Mouse (Mus musculus) urinary bladder, postnatal 25 days (tissue): Measurements from ENCODE around the gene Gm11639.

Source experiments
- DNase-seq: peaks from one replicate; pipeline ENCODE4 v3.0.0; 2022; ENCODE audit warnings: low spot score

Gm11639 gene

DNA sequence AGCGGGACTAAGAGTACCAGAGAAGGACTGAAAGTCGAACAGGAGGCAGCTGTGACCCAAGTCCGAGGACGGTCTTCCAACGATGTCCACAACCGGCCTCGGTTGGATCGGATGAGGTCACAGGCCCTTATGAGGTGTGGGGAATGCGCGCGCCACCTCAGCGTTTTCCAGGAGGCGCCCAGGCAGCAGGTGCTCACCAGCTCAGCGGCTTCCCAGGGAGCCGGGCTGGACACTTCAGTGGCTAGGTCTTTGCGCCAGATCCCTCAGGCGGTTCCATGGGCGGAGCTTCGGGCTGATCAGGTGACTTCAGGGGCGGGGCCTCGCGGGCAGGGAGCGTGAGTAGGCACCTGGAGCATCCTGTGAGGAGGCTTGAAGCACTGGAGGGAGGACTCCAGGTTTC lies at the start of gene Gm11639:
Gm11639 (plus strand) TSS at position 160 of the 400 bp plus-strand sequence.
- no peak for DNase-seq

DNA sequence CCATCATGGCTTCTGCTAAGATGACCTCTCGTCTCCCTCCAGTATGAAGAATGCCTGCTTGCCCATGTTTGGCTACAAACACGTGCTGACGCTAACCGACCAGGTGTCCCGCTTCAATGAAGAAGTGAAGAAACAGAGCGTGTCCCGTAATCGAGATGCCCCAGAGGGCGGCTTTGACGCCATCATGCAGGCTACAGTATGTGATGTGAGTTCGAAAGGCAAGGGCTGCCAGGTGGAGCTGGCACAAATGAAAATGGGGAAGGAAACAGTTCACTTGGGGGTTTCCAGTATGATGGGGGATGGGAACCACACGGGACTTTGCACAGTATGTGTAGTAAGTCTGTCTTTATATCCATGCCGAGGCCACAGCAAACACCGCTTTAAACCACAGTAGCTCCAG lies 48.5 kb upstream of the Gm11639 start:
- no peak for DNase-seq

DNA sequence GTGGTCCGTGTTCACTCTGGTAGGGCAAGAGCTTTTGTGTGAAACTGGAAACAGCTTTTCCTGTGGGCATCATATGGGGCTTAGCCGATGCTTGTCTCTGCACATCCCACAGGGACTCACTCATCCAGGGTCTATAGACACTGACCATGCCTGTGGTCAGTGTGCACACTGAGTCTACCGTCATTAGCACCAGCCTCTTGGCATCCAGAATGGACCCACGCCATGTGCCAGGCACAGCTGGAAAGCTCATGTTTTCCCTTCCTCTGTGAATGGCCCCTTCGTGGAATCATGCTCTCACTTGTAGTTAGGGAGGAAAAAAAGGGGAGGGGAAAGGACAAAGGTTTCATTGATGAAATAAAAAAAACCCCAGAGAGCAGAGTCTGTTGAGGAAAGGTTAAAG lies 47.5 kb upstream of the Gm11639 start:
- no peak for DNase-seq

GRCm38 (mm10) chr11:104638906-104639305 lies 46.6 kb upstream of the Gm11639 start:
- DNase-seq: no peak

GRCm38 (mm10) chr11:104639634-104640033 lies 45.9 kb upstream of the Gm11639 start:
- DNase-seq: no peak

DNA sequence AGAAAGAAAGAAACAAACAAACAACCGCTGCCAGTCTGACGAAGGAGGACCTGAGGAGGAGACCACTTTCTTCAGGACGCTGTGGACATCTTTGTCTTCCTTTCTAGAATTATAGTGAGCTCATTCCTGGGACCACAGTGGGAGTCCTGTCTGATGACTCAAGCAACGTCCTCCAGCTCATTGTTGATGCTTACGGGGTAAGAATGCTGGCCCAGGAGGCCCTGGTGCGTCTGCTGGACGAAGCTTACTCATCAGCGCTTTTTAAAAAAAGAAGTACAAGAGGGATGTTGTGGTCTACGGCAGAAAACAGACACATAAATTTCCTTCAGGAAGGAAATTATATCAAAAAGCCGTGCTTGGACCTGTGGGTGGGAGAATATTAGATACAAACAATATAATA lies 44.6 kb upstream of the Gm11639 start:
- DNase-seq: no peak

DNA sequence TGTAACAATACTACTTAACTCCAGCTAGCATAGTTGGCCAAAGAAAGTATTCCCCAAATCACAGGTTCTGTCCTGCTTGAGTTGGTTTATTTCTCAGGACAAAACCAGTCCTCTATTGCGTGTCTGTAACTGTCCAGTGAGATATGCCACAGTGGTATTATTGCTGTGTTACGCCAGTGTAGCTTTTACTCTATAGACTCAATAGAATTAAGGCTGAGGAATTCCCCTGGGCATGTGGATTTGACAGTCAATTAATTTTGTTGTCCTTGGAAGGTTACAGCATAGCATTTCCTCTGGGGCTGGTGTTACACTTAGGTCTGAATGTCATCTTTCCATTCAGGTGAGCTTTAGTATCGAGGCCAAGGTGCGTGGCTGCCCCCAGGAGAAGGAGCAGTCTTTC lies 42.3 kb upstream of the Gm11639 start:
- no peak for DNase-seq

DNA sequence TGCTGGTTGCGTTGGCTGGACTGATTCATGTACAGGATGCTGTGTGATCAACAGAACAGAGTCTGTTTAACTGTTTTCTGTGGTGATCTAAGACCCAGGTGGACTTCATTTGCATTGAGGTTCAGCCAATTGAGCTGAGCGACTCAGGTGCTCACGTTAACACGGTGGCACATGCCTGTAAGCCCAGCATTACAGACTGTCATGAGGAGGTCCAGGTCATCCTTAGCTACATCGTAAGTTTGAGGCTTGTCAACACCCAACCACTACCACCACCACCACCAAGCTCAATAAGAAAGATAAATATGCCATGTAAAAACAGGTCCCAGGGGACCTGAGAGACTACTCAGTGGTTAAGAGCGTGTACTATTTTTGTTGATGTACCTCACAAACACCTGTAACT lies 40.1 kb upstream of the Gm11639 start:
- no peak for DNase-seq

GRCm38 (mm10) chr11:104646173-104646572 lies 39.3 kb upstream of the Gm11639 start:
- DNase-seq: no peak

- no peak for DNase-seq
Measured at GRCm38 (mm10) chr11:104646611-104647010, 38.9 kb upstream of the Gm11639 start.

GRCm38 (mm10) chr11:104647188-104647867 lies 38.2 kb upstream of the Gm11639 start:
- no peak for DNase-seq

- no peak for DNase-seq
Measured at GRCm38 (mm10) chr11:104648571-104648970, 36.9 kb upstream of the Gm11639 start.

DNA sequence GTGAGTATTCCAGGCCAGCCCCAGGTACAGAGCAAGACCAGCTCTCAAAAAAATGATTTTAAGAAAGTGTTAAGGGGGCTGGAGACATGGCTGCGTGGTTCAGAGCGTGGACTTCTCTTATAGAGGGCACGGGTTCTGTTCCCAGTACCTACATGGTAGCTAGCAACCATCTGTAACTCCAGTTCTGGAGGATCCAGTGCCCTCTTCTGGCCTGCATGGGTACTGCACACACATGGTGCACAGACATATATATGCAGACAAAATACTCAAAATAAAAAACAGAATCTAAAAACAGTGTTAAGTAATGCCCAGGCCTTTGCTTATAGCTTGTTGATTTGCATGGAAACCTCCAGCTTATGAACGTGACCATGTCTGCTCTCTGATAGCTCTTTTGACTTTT lies 24.9 kb upstream of the Gm11639 start:
- no peak for DNase-seq

DNA sequence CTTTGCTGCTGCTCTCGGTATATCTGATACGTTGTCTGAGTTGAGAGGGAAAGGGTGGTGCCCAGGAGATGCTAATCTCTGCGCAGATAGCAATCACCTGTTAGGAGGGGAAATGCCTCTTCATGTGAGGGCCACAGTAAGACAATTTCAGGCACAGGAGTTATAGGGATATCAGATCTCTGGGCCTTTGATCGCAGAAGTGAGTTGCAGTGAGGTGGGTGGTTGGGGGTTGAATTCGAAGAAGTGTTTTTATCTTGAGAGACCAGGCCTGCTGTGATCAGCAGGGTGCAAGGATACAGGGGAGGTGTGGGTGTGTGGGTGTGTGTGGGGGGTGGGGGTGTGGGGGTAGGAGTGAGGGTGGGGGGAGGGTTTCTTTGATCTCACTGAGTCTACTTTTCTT lies 24.4 kb upstream of the Gm11639 start:
- no peak for DNase-seq

- DNase-seq: no peak
Measured at GRCm38 (mm10) chr11:104661531-104662205, 23.8 kb upstream of the Gm11639 start.

DNA sequence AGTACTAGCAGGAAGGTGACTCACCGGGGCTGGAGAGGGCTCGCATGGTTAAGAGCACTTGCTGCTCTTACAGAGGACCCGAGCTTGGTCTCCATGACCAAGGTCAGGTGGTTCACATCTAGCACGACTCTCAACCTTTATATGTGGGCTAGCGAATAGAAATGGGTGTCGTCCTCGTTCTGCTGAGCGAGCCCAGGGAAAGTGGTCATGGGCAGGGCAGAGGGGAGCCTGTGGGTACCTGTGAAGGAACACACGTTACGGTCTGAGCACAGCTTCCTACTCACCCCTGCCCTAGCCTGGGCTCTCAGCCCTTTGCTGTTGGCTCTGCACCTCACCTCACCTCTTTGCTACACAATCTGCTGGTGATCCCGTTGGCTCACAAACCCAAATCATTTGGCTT lies 22.9 kb upstream of the Gm11639 start:
- no peak for DNase-seq

DNA sequence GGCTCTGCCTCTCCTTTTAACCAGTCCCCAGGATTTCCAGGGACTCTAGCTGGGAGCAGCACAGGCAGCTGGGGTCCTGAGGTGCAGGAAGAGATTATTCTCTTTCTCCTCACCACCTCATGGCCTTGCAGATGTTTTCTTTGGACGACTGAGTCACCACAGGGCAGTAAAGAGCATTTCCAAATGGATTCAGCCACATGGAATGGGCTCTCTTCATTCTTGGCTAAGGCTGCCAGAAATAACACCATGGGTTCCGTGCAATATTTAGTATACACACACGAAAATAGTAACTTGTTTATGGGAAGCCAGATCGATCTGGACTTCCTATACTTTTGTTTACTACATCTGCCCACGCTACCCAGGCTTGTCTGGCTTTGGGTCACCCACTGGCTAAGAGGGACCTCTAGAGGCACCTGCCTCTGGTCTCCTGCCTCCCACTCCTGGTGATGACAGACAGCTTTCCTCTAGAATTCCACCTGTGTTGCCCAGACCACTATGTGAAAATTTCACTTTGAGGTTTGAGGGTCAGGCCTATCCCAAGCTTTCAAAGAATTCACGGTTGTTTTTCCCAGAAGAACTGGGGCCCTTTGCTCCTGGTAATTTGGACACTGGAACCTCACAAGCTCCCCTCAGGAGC lies 22.1 kb upstream of the Gm11639 start:
- DNase-seq: no peak

DNA sequence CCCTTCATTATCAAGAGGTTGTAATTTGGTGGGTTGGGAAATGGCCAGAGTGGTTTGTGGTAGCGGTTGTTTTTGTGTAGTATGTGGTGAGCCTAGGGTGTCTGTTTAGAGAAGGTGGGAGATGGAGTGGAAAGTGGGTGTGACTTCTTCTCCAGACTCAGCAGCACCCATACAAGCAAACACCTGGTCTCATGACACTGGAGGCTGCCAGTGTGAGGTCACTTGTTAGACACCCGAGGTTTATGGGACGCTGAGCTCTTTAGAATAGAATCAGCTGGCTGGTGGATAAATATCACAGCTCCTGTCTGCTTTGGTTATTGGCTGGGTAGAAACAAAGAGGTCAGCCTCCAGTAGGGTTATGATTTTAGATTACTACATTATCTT lies 21.6 kb upstream of the Gm11639 start:
- no peak for DNase-seq

- DNase-seq: no peak
Measured at GRCm38 (mm10) chr11:104664441-104664840, 21.1 kb upstream of the Gm11639 start.

DNA sequence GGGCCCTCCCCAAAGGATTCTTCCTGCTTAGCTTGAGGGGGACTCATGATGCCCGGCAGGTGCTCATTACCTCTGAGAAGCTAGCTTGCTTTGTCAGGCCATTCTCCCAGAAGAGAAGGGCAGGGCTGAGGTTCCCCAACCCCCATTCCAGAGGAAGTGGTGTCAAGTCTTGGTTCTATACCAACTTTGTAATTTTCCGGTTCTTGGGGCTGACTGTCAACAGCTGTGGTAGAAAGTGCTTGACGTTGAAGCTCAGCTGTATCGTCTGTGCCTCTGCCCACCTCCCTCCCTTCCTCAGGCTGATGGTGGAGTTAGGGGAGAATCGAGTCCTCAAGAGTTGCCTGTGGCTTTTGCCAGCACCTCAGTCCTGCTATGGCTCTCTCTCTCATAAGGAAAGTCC lies 18.1 kb upstream of the Gm11639 start:
- no peak for DNase-seq

DNA sequence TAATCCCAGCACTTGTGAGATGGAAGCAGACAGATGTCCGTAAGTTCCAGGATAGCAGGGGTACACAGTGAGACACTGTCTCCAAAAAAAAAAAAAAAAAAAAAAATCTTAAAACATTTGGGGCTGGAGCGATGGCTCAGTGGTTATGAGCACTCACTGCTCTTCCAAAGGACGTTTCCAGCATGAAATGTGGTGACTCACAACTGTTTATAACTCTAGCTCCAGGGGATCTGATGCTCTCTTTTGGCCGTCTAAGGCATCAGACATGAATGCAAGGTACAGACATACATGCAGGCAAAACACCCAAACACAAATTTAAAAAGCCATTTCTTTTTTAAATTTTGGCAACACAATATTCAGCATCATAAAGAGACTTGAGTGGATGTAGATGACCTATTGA lies 12.1 kb upstream of the Gm11639 start:
- no peak for DNase-seq

- no peak for DNase-seq
Measured at GRCm38 (mm10) chr11:104674768-104675167, 10.7 kb upstream of the Gm11639 start.

DNA sequence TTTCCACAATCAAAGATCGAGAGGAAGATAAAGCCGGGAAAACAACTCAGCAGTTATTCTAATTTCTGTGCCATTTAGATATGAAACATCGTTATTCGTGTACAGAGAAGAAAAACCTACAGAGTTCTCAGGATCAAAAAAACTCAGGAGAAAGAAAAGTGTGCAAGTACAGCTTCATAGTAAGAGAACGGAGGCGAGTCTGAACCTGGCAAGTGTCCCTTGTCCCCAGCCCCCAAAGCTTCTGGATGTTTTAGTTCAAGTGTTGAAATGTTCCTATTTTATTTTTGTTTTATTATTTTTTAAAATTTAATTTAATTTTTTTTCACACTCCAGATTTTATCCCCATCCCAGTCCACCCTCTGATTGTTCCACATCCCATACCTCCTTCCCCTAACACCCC lies 7.7 kb downstream of the Gm11639 start:
- no peak for DNase-seq

DNA sequence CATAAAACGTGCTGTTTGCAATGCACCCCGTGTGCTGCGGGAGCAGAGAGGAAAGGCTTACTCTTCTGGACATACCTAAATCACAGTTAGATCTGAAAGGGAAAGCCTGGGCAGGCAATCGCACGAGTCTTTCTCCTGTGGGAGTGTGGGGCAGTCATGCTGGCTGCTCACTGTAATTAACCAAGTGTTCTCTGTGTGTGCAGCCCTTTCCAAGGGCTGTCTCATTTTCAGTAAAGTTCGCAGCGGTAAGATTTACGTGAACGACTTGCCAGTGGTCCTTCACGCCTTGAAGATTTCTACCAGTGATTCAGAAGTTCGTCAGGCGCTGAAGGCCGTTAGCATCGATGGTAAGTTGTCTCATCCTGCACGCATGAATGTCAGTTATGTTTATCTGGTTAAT lies 18.6 kb downstream of the Gm11639 start:
- no peak for DNase-seq
